Mouse (Mus musculus) intestine, embryonic 15.5 days (tissue): Measurements from ENCODE around the gene Klhl9. TPM values are rescaled to one million over a fixed set of nuclear protein-coding genes. Genes with fewer than 3 reads are reported as not detected.

Experiments used
- ATAC-seq: fragments of 200-750 bp; cut with Nextera tagmentation; 2 replicates; pipeline ENCODE4 v1.8.0; 2017; ENCODE audit warnings: moderate TSS enrichment, moderate library complexity
- H3K27ac ChIP-seq: fragments of 300-500 bp; sonication (generic); 2 replicates; pipeline ENCODE4 v1.5.1; 2015; ENCODE audit warnings: mild to moderate bottlenecking, inconsistent platforms
- H3K27me3 ChIP-seq: fragments of 300-500 bp; sonication (generic); replicated peaks from 2 replicates; pipeline ENCODE4 v1.6.1; 2015; ENCODE audit warnings: inconsistent platforms
- H3K36me3 ChIP-seq: fragments of 300-500 bp; sonication (generic); 2 replicates; pipeline ENCODE4 v1.6.1; 2015; ENCODE audit warnings: inconsistent platforms
- H3K4me1 ChIP-seq: fragments of 300-500 bp; sonication (generic); replicated peaks from 2 replicates; pipeline ENCODE4 v1.6.1; 2015; ENCODE audit warnings: inconsistent platforms
- H3K4me2 ChIP-seq: fragments of 300-500 bp; sonication (generic); replicated peaks from 2 replicates; pipeline ENCODE4 v1.6.1; 2015; ENCODE audit warnings: mild to moderate bottlenecking, inconsistent platforms
- H3K4me3 ChIP-seq: fragments of 300-500 bp; sonication (generic); replicated peaks from 2 replicates; pipeline ENCODE4 v1.5.1; 2015; ENCODE audit warnings: inconsistent platforms
- H3K9ac ChIP-seq: fragments of 300-500 bp; sonication (generic); 2 replicates; pipeline ENCODE4 v1.6.1; 2015; ENCODE audit warnings: inconsistent platforms
- H3K9me3 ChIP-seq: fragments of 300-500 bp; sonication (generic); 2 replicates; pipeline ENCODE4 v1.6.1; 2016; ENCODE audit warnings: inconsistent platforms
- WGBS: fragments of 180-500 bp; shearing (Covaris S2); methylation state at CpG from one replicate; pipeline ENCODE4 v1.1.7; 2015; 5-methylcytosine and 5-hydroxymethylcytosine counted together
- polyA plus RNA-seq: library from polyadenylated mRNA; unstranded; fragments of >200 nt; fragmentation: Nextera tagmentation; extraction: Ambion mirVana; gene quantifications from 2 replicates; pipeline ENCODE4 v1.2.1, GENCODE M21; 2015

Klhl9 gene
- polyA plus RNA-seq, 1 experiment from 2014 or later, result 89.4 TPM

DNA sequence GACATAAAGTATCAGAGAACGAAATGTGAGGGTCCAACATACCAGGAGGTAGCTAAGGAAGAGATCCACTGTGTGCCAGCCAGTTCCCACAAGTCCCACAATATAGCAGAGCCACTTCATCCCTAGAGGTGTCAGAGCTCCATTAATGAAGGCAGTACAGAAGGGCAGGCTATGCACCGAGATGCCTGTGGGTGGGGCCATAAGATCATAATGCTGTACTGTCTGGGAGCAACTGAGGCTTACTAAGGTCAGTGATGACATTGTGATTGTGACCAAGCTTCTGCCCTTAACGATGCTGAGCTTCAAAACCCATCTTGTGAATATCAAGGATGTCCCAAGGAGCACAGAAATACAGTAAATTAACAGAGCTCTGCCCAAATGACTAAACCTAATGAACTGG is 21.9 kb upstream of the Klhl9 start:
- Histone ChIP-seq H3K27me3 (no peaks in the 10 kb centered on the region), H3K9ac (no peak overlapping the region), H3K4me3 (no peak overlapping the region), H3K4me2 (no peak overlapping the region), H3K4me1 (peaks cover 2% of the 10 kb centered on the region; the same call in 1 of the 2 replicates), H3K36me3 (no peaks in the 10 kb centered on the region), H3K27ac (no peak overlapping the region), H3K9me3 (no peaks in the 10 kb centered on the region)
- ATAC-seq, result no peak
- 77% methylated on average over 3 of the region's 3 CpGs for WGBS

DNA sequence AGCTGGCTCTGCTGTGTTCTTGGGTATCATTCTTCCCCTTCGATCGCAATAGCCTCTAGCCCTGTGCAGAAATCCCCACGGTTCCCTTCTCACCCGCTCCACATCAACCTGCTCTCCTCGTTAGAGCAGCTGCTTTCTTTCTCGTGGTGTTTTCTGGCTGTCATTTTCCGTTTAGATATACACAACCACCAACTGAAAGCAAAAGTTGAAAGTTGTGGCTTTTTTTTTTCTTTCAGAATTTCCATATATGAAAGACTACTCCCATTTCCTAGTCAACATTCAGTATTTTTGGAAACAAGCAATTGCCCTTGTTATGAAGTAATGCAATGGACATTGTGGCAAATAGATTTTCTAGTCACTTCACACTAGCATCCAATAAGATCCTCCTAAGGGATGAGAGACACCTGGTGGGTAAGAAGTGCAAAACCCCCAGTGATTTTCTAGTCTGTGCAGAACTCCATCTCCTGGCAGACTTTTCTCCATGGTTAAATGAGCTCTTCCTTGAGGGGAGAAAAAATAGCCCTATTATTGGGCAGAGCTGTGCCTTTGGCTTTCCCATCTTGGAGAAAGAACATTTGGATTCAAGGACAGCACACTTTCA is 20.6 kb upstream of the Klhl9 start:
- 44% methylated on average over 7 of the region's 7 CpGs for WGBS
- H3K4me2 ChIP-seq, result no peak overlapping the region
- ATAC-seq, result no peak
- H3K27ac ChIP-seq, result peak overlapping the region; percentile 56; the same call in 1 of the 2 replicates
- no peaks in the 10 kb centered on the region for H3K9me3 ChIP-seq
- no peaks in the 10 kb centered on the region for H3K27me3 ChIP-seq
- H3K9ac ChIP-seq, result no peak overlapping the region
- no peaks in the 10 kb centered on the region for H3K36me3 ChIP-seq
- H3K4me3 ChIP-seq, result no peak overlapping the region
- peaks cover 2% of the 10 kb centered on the region; the same call in 1 of the 2 replicates for H3K4me1 ChIP-seq

DNA sequence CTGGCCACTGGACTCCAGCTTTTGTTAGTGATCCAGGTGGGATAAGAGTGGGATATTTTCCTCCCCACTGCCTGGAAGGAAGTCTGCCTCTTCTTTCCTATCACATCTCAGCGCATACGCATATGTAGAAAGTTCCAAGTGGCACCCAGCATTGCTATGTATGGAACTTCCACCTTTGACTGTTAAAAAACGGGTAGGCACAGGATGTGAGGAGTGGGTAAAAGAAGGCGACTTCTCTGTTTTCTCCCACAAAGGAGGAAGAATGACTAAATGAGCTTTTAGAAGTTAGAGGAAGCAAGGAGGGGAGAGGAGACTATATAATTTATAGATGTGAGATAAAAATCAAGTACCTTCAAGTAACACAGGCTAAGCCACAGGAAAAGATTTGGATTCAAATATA is 19.2 kb upstream of the Klhl9 start:
- Histone ChIP-seq H3K4me1 (peaks cover 2% of the 10 kb centered on the region; the same call in 1 of the 2 replicates), H3K9me3 (no peaks in the 10 kb centered on the region), H3K27ac (no peak overlapping the region), H3K36me3 (no peaks in the 10 kb centered on the region), H3K4me2 (no peak overlapping the region), H3K27me3 (no peaks in the 10 kb centered on the region), H3K4me3 (no peak overlapping the region), H3K9ac (no peak overlapping the region)
- no peak for ATAC-seq
- 85% methylated on average over 4 of the region's 4 CpGs for WGBS

DNA sequence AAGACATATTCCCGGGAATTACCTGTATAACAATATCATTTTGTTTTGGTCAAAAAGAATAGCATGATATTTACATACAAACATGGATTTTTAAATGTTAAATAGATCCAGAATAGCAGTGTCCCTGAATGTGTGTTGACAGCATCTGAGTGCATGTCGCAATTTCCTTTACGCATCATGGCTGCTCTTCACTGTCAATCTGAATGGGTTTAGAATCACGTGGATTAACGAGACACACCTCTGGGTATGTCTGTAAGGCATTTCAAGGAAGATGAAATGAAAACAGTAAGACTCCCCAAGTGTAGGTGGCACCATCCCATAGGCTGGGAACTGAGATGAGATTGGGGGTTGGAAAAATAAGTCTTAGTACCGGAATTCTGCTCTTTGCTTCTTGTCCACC is 16.8 kb upstream of the Klhl9 start:
- no peak for ATAC-seq
- Histone ChIP-seq H3K9ac (no peak overlapping the region), H3K4me3 (no peak overlapping the region), H3K27me3 (no peaks in the 10 kb centered on the region), H3K4me1 (peaks cover 2% of the 10 kb centered on the region; the same call in 1 of the 2 replicates), H3K36me3 (no peaks in the 10 kb centered on the region), H3K27ac (no peak overlapping the region), H3K9me3 (no peaks in the 10 kb centered on the region), H3K4me2 (no peak overlapping the region)
- 84% methylated on average over 6 of the region's 6 CpGs for WGBS

DNA sequence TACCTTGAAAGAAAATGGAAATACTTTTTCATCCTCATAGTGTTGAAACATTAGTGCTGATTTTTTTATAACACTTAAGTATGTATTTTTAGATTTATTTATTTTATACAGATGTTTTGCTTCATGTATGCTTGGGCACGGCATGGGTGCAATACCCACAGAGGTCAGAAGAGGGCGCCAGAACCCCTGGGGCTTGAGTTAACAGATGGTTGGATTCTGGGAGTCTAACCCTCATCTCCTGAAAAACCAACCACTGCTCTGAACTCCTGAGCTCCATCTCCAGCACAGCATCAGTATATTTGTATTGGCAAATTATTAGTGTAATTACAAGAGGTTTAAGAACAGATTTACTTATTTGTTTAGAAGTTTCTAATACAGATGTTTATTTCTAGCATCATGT is 16.2 kb upstream of the Klhl9 start:
- no peaks in the 10 kb centered on the region for H3K27me3 ChIP-seq
- no peak overlapping the region for H3K9ac ChIP-seq
- peaks cover 2% of the 10 kb centered on the region; the same call in 1 of the 2 replicates for H3K4me1 ChIP-seq
- H3K4me3 ChIP-seq, result no peak overlapping the region
- no peak overlapping the region for H3K27ac ChIP-seq
- no peak for ATAC-seq
- no peak overlapping the region for H3K4me2 ChIP-seq
- H3K36me3 ChIP-seq, result no peaks in the 10 kb centered on the region
- H3K9me3 ChIP-seq, result no peaks in the 10 kb centered on the region
- 4% methylated on average over 2 of the region's 2 CpGs for WGBS

DNA sequence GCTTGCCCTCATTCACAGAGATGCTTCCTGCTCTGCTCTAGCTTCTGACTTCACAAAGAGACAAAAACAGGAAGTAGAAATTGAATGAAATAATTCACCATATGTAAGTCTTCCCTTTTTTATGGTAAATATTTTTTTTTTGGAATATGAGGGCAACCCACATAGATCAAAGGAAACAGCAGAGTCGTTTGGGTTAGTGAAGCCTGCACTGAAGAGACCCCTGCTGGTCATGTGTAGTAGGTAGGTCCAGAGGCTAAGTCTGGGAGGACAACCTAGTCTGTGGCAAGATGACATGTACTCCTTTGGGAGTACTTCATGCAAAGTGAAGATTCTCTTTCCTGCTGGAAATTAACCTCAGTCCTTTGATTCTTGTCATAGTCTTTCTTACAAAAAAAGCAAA is 5.1 kb upstream of the Klhl9 start:
- no peaks in the 10 kb centered on the region for H3K27me3 ChIP-seq
- H3K9me3 ChIP-seq, result no peaks in the 10 kb centered on the region
- H3K27ac ChIP-seq, result no peak overlapping the region
- no peak overlapping the region for H3K4me2 ChIP-seq
- no peaks in the 10 kb centered on the region for H3K4me1 ChIP-seq
- H3K4me3 ChIP-seq, result no peak overlapping the region
- 3% methylated on average over 1 of the region's 1 CpGs for WGBS
- H3K36me3 ChIP-seq, result no peaks in the 10 kb centered on the region
- ATAC-seq, result no peak
- H3K9ac ChIP-seq, result no peak overlapping the region

DNA sequence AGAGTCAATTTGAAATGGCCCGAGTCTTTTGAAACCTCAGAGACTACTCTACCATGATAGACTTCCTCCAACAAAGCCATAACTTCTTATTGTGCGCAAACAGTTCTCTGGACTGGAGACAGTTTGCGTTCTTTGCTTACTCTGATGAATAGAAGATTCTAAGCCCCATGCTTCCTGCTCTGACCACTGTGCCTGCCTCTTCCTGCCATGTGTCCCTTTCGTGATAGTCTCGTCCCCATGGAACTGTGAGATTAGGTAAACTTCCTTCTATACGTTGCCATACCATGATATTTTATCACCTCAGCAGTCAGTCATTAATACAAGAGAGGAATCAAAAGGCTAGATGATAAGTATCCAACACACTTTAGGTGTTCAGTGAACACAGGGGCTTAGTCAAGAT is 4.5 kb upstream of the Klhl9 start:
- no peaks in the 10 kb centered on the region for H3K36me3 ChIP-seq
- WGBS, result 82% methylated on average over 6 of the region's 6 CpGs
- no peaks in the 10 kb centered on the region for H3K4me1 ChIP-seq
- no peak overlapping the region for H3K27ac ChIP-seq
- no peaks in the 10 kb centered on the region for H3K9me3 ChIP-seq
- H3K27me3 ChIP-seq, result no peaks in the 10 kb centered on the region
- no peak overlapping the region for H3K9ac ChIP-seq
- no peak overlapping the region for H3K4me3 ChIP-seq
- no peak for ATAC-seq
- H3K4me2 ChIP-seq, result no peak overlapping the region

DNA sequence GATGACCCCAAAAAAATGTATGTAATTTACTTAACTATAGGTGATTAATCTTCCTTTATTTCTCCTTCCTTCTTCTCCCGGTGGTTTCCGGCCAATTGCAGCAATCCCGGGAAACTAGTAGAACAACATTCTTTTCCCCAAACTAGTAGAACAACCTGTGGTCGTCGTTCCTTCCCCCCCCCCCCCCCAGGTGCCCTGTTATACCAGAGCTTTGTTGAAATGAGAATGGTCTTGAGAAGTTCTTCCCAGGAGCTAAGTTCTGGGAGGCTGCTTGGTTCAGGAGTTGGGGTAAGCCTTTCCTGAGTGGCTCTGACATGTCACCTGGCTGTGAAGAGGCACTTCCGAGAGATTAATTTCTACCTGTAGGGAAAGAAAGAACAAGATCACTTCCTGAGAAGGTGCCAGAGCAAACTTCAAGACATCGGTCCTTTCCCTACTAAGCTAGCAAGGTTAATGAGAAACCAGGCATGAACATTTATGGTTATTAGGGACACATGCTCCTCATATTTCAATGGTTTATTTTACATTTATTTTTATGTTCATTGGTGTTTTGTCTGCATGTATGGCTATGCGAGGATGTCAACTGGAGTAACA is 1.3 kb upstream of the Klhl9 start:
- ATAC-seq, result 0 out of 2 replicates have a peak, but pooled peaks have one; percentile 1
- no peaks in the 10 kb centered on the region for H3K9me3 ChIP-seq
- no peak overlapping the region for H3K4me3 ChIP-seq
- no peaks in the 10 kb centered on the region for H3K27me3 ChIP-seq
- H3K9ac ChIP-seq, result no peak overlapping the region
- 45% methylated on average over 7 of the region's 8 CpGs for WGBS
- peak overlapping the region; percentile 44 for H3K4me2 ChIP-seq
- peaks cover 9% of the 10 kb centered on the region for H3K36me3 ChIP-seq
- peaks cover 13% of the 10 kb centered on the region for H3K4me1 ChIP-seq
- peak overlapping the region; percentile 68 for H3K27ac ChIP-seq

DNA sequence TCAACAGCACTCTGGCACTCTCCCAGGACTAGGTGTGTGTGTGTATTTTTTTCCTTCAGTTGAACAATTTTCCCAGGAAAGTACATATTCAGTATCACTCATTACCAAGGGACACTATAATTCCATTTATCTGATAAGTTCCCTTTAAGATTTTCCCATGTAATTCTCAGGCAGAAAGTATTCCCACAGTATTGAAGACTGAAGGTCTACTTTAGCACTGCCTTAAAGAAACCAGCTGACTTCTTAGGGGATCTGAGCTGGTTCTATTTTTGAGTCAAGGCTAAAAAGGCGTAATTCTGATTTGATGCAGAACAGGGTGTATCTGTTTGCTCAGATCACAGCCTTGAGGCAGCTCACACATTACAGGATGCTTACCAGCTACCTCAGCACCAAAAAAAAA is 3.5 kb downstream of the Klhl9 start:
- peaks cover 15% of the 10 kb centered on the region for H3K4me1 ChIP-seq
- 26% methylated on average over 1 of the region's 1 CpGs for WGBS
- peak overlapping the region; percentile 48 for H3K4me2 ChIP-seq
- H3K27me3 ChIP-seq, result no peaks in the 10 kb centered on the region
- H3K4me3 ChIP-seq, result peak overlapping the region; percentile 16
- H3K27ac ChIP-seq, result no peak overlapping the region
- no peak overlapping the region for H3K9ac ChIP-seq
- peaks cover 13% of the 10 kb centered on the region for H3K36me3 ChIP-seq
- ATAC-seq, result no peak
- H3K9me3 ChIP-seq, result no peaks in the 10 kb centered on the region

DNA sequence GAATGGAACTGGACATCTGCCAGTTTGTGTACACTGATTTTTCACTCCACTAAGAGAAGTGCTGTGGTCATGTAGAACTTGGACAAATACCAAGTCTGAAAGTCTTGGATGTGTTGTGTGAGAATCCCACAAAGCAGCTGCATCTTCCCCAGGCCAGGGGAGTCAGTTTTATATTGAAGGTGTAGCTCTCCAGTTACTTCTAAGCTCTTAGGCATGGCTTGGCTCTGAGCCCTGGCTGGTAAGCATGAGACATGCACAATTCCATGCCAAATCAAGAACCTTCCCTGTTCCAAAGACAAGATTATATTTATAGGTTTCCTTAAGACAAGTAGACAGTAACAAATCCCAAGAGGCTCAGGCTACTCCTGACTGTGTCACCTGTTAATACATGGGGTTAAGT is 7.2 kb downstream of the Klhl9 start:
- Histone ChIP-seq H3K9ac (no peak overlapping the region), H3K4me1 (peaks cover 4% of the 10 kb centered on the region), H3K4me3 (no peak overlapping the region), H3K9me3 (no peaks in the 10 kb centered on the region), H3K36me3 (peaks cover 4% of the 10 kb centered on the region; the same call in 1 of the 2 replicates), H3K4me2 (no peak overlapping the region), H3K27ac (no peak overlapping the region), H3K27me3 (no peaks in the 10 kb centered on the region)
- no peak for ATAC-seq

DNA sequence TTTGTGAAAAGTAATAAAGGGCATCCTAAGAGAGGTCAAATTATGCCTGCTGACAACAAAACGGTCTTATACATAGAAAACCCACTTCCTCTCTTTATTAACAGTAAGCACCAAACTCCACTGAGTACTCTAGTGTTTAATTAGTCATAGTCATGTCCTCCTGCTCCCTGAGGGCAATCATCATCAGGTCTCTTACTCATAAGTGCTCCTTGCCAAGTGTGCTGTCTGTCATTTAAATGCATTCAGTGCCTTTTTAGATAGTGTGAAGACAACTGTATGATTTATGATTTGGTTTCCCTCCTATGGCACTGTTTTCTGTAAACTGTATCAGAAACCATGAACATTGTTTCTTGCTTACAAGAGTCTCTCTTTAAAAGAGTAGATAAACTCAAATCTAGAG is 8.0 kb downstream of the Klhl9 start:
- Histone ChIP-seq H3K27ac (no peak overlapping the region), H3K9ac (no peak overlapping the region), H3K4me2 (no peak overlapping the region), H3K9me3 (no peaks in the 10 kb centered on the region), H3K27me3 (no peaks in the 10 kb centered on the region), H3K4me1 (0 out of 2 replicates have a peak, but pooled peaks cover 2% of the 10 kb centered on the region), H3K4me3 (no peak overlapping the region), H3K36me3 (peaks cover 4% of the 10 kb centered on the region; the same call in 1 of the 2 replicates)
- WGBS, result 65% methylated on average over 1 of the region's 1 CpGs
- no peak for ATAC-seq

DNA sequence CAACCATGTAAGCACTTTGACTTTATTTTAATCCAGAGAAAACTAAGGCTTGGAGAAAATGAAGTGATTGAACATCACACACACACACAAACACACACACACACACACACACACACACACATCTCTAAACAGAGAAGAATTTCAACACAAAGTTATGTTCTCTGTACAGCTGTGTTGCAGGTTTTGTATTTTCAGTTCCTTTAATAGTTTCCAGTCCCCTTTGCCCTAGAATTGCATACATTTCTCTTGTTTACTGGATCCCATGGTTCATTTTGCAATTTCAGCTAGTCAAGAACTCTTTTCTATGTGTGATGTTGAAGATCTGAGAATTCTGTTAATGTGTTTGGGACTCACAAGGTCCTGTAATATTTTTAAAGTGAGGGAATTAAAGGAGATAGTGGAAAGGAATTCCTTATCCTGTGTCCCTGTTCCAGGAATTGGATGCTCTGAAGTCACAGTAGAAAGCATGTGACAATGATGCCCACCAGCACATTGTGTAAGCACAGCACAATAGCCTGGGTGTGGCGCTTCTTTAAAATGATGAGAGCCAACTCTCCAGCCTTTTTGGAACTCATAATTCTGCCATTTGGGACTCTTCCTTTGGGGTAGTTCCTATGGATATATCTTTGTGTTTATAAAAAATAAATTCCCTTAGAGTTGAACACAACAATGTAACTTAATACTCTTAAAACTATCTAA is 15.0 kb downstream of the Klhl9 start:
- no peaks in the 10 kb centered on the region for H3K4me1 ChIP-seq
- no peak overlapping the region for H3K4me3 ChIP-seq
- H3K9me3 ChIP-seq, result no peaks in the 10 kb centered on the region
- H3K27ac ChIP-seq, result no peak overlapping the region
- H3K4me2 ChIP-seq, result no peak overlapping the region
- no peaks in the 10 kb centered on the region for H3K36me3 ChIP-seq
- WGBS, result 97% methylated on average over 1 of the region's 1 CpGs
- no peak for ATAC-seq
- H3K9ac ChIP-seq, result no peak overlapping the region
- no peaks in the 10 kb centered on the region for H3K27me3 ChIP-seq

DNA sequence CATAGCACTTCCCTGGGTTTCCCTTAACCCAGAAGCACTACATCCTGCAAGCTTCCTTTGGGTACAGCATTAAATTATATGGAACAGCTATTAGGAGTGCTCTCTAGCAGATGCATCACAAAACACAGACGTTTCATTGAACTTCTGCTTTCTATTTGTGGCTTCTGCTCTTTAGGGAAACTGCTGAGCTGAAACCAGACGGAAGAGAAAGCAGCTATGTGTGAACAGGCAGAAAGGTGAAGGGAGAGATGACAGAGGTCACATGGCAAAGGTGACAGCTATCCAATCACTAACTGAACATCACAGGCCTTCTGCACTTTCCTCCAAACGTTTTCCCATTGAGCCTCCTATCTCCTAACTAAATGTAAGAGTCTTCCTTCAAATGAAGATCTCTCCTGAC is 16.3 kb downstream of the Klhl9 start:
- H3K9me3 ChIP-seq, result no peaks in the 10 kb centered on the region
- no peak overlapping the region for H3K9ac ChIP-seq
- H3K27ac ChIP-seq, result no peak overlapping the region
- no peak overlapping the region for H3K4me2 ChIP-seq
- no peaks in the 10 kb centered on the region for H3K4me1 ChIP-seq
- H3K27me3 ChIP-seq, result no peaks in the 10 kb centered on the region
- H3K4me3 ChIP-seq, result no peak overlapping the region
- no peak for ATAC-seq
- WGBS, result 47% methylated on average over 3 of the region's 3 CpGs
- H3K36me3 ChIP-seq, result no peaks in the 10 kb centered on the region
